Mouse (Mus musculus): Measurements from ENCODE around the gene 2010300C02Rik. TPM values are rescaled to one million over a fixed set of nuclear protein-coding genes. Genes with fewer than 3 reads are reported as not detected.

2010300C02Rik gene
- polyA plus RNA-seq, 1 experiment from 2014 or later = 2.5 TPM

DNA sequence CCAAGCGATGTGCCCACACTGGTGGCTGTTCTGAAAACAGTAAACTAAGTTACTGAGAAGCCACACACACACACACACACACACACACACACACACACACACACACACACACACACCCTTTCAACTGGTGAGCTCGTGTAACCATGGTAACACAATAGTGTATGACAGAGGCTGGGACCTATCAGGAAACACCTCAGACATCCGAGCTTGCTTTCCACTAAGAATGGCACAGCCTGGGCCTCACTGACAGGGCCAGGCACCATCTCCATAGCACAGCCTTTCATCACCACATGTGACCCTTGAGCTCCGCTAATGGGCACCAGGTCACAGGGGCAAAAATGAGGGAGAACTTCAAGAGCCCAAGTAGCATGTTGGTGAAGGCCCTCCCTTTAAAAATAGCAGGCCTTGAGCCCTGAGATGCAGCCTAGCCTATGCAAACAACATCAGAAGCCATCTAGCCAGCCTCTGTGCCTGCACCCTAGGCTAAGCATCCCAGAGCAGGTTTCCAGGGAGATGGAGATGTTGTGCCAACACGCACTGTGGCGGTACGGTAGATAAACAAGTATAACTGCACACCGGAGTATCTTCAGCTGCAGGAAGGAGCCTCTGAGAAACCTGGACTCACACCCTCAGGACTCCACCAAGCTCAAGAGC lies 21.6 kb downstream of the 2010300C02Rik start:
- no peaks in the 10 kb centered on the region for H3K27me3 ChIP-seq (ENCODE audit: control insufficient read depth, insufficient read depth, low read length)
- H3K4me1 ChIP-seq (replicated peaks; ENCODE audit: control insufficient read depth, insufficient read depth, low read length) = no peaks in the 10 kb centered on the region
- H3K4me2 ChIP-seq (replicated peaks) = no peak overlapping the region
- ATAC-seq (ENCODE audit: low FRiP score) (peak; percentile 78; the same call in 1 of the 2 replicates), DNase-seq (ENCODE audit: low spot score) (no peak)
- H3K9me3 ChIP-seq (ENCODE audit: control insufficient read depth, low read length) = no peaks in the 10 kb centered on the region
- H3K4me3 ChIP-seq (replicated peaks; ENCODE audit: low read length) = no peak overlapping the region
- H3K27ac ChIP-seq = no peak overlapping the region
- H3K9ac ChIP-seq = no peak overlapping the region
- no peaks in the 10 kb centered on the region for H3K36me3 ChIP-seq (replicated peaks; ENCODE audit: control insufficient read depth, insufficient read depth)
- WGBS = 74% methylated on average over 8 of the region's 8 CpGs

DNA sequence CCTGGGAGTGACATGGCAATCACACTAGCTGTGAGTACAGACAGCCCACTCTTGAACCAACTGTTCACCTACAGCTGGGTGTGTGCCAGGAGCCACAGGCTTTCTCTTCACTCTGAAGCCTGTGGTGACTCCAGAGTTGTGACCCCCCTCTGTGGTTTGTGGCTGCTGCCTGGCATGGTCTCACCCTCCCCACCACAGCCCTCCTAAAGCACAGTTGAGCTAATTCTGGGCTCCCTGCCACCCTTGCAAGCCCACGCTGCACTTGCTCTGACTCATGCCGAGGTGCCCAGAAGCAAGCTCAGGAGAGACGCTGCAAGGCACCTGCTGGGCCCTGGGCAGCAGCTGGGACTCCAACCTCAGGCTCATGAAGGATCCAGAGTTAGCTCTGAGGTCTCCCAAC lies 23.0 kb downstream of the 2010300C02Rik start:
- H3K4me2 ChIP-seq (replicated peaks) = no peak overlapping the region
- no peak overlapping the region for H3K27ac ChIP-seq
- no peaks in the 10 kb centered on the region for H3K36me3 ChIP-seq (replicated peaks; ENCODE audit: control insufficient read depth, insufficient read depth)
- DNase-seq (ENCODE audit: low spot score) = no peak
- ATAC-seq (ENCODE audit: low FRiP score) = no peak
- no peaks in the 10 kb centered on the region for H3K9me3 ChIP-seq (ENCODE audit: control insufficient read depth, low read length)
- no peaks in the 10 kb centered on the region for H3K4me1 ChIP-seq (replicated peaks; ENCODE audit: control insufficient read depth, insufficient read depth, low read length)
- no peak overlapping the region for H3K4me3 ChIP-seq (replicated peaks; ENCODE audit: low read length)
- no peak overlapping the region for H3K9ac ChIP-seq
- no peaks in the 10 kb centered on the region for H3K27me3 ChIP-seq (ENCODE audit: control insufficient read depth, insufficient read depth, low read length)
- 74% methylated on average over 3 of the region's 3 CpGs for WGBS

DNA sequence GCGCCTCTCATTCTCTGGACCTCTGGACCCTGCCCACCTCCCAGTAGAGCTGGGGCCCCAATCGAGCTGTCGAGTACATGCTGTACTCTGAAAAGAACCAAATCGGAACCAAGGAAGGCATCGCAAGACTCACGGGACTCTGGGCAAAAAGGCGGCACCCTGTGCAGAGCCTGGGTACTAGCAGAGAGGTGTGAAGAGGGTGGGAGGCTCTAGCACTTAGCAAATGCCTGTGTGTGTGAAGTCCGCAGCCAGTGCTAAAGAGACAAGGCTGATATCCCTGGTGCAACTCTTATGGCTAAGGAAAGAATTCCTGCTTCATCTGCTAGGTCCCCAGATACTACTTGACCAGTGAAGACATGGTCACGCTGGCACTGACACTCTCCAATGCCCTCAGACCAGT lies 24.2 kb downstream of the 2010300C02Rik start:
- Histone ChIP-seq H3K9ac (no peak overlapping the region), H3K4me3 (replicated peaks; ENCODE audit: low read length) (no peak overlapping the region), H3K4me1 (replicated peaks; ENCODE audit: control insufficient read depth, insufficient read depth, low read length) (no peaks in the 10 kb centered on the region), H3K4me2 (replicated peaks) (no peak overlapping the region), H3K9me3 (ENCODE audit: control insufficient read depth, low read length) (no peaks in the 10 kb centered on the region), H3K36me3 (replicated peaks; ENCODE audit: control insufficient read depth, insufficient read depth) (no peaks in the 10 kb centered on the region), H3K27me3 (ENCODE audit: control insufficient read depth, insufficient read depth, low read length) (no peaks in the 10 kb centered on the region), H3K27ac (no peak overlapping the region)
- DNase-seq (ENCODE audit: low spot score) (no peak), ATAC-seq (ENCODE audit: low FRiP score) (no peak)
- WGBS = 88% methylated on average over 9 of the region's 9 CpGs

DNA sequence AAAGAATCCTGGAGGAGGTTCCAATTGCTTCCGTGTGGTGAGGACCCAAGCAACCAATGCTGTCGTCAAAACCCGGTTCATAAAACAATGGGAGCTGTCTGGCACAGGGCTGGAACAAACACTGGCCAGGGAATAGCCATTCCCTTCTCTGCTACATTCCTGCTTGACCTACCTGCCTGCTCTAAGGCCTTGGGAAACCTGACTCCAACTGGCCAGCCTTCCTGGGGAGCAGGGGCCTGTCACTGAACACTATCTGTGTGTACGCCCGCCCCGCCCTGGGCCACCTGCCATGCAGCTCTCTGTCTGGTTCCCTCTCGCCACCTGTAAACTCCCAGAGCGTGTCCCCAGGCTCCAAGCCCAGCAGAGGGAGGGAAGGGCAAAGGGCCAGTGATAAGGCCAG lies 25.5 kb downstream of the 2010300C02Rik start:
- Histone ChIP-seq H3K4me3 (replicated peaks; ENCODE audit: low read length) (no peak overlapping the region), H3K27ac (no peak overlapping the region), H3K4me1 (replicated peaks; ENCODE audit: control insufficient read depth, insufficient read depth, low read length) (no peaks in the 10 kb centered on the region), H3K9me3 (ENCODE audit: control insufficient read depth, low read length) (no peaks in the 10 kb centered on the region), H3K36me3 (replicated peaks; ENCODE audit: control insufficient read depth, insufficient read depth) (no peaks in the 10 kb centered on the region), H3K9ac (no peak overlapping the region), H3K4me2 (replicated peaks) (no peak overlapping the region), H3K27me3 (ENCODE audit: control insufficient read depth, insufficient read depth, low read length) (no peaks in the 10 kb centered on the region)
- 35% methylated on average over 8 of the region's 8 CpGs for WGBS
- ATAC-seq (ENCODE audit: low FRiP score) = no peak
- DNase-seq (ENCODE audit: low spot score) = no peak

DNA sequence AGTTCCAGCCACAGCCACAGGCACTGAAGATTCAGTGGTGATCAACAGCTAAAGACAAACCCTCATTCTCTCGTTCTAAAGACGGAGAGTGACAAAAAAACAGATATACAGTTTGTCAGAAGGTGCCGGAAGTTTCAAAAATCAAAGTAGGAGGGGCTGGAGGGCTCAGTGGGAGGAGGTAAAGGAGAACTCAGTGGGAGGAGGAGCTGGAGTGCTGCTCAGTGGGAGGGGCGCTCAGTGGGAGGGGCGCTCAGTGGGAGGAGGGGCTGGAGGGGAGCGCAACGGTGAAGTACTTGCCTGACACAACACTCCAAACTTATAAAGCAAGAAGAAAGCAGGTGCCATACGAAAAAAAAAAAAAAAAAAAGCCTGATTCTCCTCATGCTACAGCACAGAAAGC lies 28.7 kb downstream of the 2010300C02Rik start:
- no peak overlapping the region for H3K27ac ChIP-seq
- ATAC-seq (ENCODE audit: low FRiP score) = no peak
- H3K4me2 ChIP-seq (replicated peaks) = no peak overlapping the region
- H3K4me3 ChIP-seq (replicated peaks; ENCODE audit: low read length) = no peak overlapping the region
- no peaks in the 10 kb centered on the region for H3K27me3 ChIP-seq (ENCODE audit: control insufficient read depth, insufficient read depth, low read length)
- DNase-seq (ENCODE audit: low spot score) = no peak
- no peaks in the 10 kb centered on the region for H3K9me3 ChIP-seq (ENCODE audit: control insufficient read depth, low read length)
- H3K36me3 ChIP-seq (replicated peaks; ENCODE audit: control insufficient read depth, insufficient read depth) = no peaks in the 10 kb centered on the region
- 49% methylated on average over 8 of the region's 8 CpGs for WGBS
- H3K4me1 ChIP-seq (replicated peaks; ENCODE audit: control insufficient read depth, insufficient read depth, low read length) = no peaks in the 10 kb centered on the region
- H3K9ac ChIP-seq = no peak overlapping the region

DNA sequence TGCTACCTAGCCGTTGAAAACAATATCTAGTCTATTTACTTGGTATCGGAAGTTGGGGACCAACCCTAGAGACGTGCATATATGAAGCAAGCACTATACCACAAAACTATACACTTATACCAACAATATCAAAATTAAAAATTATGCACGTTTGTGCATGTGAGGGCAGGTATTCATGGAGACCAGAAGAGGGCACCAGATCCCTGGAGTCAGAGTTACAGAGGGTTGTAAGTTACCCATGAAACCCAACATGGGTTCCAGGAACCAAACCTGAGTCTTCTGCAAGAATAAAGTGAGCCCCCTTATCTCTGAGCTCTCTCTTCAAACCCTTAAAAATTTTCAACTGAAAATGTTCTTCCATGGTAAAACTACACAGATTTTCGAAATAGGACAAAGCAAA lies 29.2 kb downstream of the 2010300C02Rik start:
- Histone ChIP-seq H3K36me3 (replicated peaks; ENCODE audit: control insufficient read depth, insufficient read depth) (no peaks in the 10 kb centered on the region), H3K27me3 (ENCODE audit: control insufficient read depth, insufficient read depth, low read length) (no peaks in the 10 kb centered on the region), H3K4me2 (replicated peaks) (no peak overlapping the region), H3K9ac (no peak overlapping the region), H3K4me3 (replicated peaks; ENCODE audit: low read length) (no peak overlapping the region), H3K4me1 (replicated peaks; ENCODE audit: control insufficient read depth, insufficient read depth, low read length) (no peaks in the 10 kb centered on the region), H3K9me3 (ENCODE audit: control insufficient read depth, low read length) (no peaks in the 10 kb centered on the region), H3K27ac (no peak overlapping the region)
- DNase-seq (ENCODE audit: low spot score) (no peak), ATAC-seq (ENCODE audit: low FRiP score) (no peak)
- 79% methylated on average over 5 of the region's 5 CpGs for WGBS

DNA sequence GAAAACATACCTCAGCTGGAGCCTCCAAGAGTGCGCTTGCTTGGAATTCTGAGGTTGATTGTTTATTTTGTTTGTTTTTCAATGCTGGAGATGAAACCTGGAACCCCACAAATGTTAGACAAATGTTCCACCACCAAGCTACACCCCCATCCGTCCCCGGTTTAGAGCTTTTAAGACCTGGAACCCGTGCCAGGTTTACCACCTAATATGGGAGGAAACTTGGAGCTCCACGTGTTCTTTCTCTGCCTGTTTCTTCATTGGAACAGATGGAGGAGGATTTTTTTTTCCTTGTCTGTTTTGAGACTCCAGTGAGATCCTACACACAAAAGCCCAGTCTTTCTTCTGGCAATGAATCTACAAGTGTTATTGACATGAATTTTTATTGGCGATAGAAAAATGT lies 30.2 kb downstream of the 2010300C02Rik start:
- no peaks in the 10 kb centered on the region for H3K4me1 ChIP-seq (replicated peaks; ENCODE audit: control insufficient read depth, insufficient read depth, low read length)
- H3K36me3 ChIP-seq (replicated peaks; ENCODE audit: control insufficient read depth, insufficient read depth) = no peaks in the 10 kb centered on the region
- 84% methylated on average over 6 of the region's 6 CpGs for WGBS
- H3K9ac ChIP-seq = no peak overlapping the region
- no peak overlapping the region for H3K27ac ChIP-seq
- no peak overlapping the region for H3K4me3 ChIP-seq (replicated peaks; ENCODE audit: low read length)
- H3K4me2 ChIP-seq (replicated peaks) = no peak overlapping the region
- no peaks in the 10 kb centered on the region for H3K9me3 ChIP-seq (ENCODE audit: control insufficient read depth, low read length)
- ATAC-seq (ENCODE audit: low FRiP score) (no peak), DNase-seq (ENCODE audit: low spot score) (no peak)
- H3K27me3 ChIP-seq (ENCODE audit: control insufficient read depth, insufficient read depth, low read length) = no peaks in the 10 kb centered on the region

DNA sequence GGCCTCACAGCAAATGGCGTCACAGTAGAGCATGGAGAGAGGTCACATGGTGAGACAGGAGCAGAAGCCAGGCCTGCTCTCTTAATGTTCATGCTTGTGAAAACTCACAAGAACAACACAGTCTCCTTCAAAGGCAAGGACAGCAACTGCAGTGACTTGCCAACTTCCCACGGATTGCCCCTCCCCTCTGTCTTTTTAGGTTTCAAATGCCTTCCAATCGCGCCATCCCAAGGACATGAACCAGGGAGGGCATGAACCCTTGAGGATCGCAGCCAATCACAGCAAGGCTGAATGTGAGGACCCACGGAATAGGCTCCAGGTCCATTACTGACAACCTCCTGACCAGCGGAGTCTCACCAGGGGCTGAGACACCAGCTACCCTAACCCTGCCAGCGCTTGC lies 31.5 kb downstream of the 2010300C02Rik start:
- Histone ChIP-seq H3K9me3 (ENCODE audit: control insufficient read depth, low read length) (no peaks in the 10 kb centered on the region), H3K4me1 (replicated peaks; ENCODE audit: control insufficient read depth, insufficient read depth, low read length) (no peaks in the 10 kb centered on the region), H3K4me3 (replicated peaks; ENCODE audit: low read length) (no peak overlapping the region), H3K27me3 (ENCODE audit: control insufficient read depth, insufficient read depth, low read length) (no peaks in the 10 kb centered on the region), H3K27ac (no peak overlapping the region), H3K9ac (no peak overlapping the region), H3K4me2 (replicated peaks) (no peak overlapping the region), H3K36me3 (replicated peaks; ENCODE audit: control insufficient read depth, insufficient read depth) (no peaks in the 10 kb centered on the region)
- 61% methylated on average over 8 of the region's 8 CpGs for WGBS
- DNase-seq (ENCODE audit: low spot score) = no peak
- ATAC-seq (ENCODE audit: low FRiP score) = no peak

DNA sequence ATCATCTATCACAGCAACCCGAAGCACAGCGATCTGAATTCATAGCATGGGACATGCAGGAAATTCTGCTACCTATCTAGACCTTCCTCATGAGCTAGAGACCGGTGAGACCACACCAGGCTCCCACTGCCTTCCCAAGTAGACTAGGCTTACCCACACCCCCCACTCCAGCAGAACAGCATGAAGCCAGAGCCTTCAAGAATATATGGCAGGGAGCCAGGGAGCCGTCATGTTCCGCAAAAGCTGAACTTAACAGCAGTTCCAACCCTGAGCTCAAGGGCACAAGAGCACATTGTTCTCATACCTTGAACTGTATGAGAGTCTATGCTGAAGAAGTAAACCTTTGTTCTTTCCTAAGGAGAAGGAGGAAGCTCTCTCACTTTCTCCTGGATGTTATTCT lies 32.4 kb downstream of the 2010300C02Rik start:
- no peak overlapping the region for H3K4me3 ChIP-seq (replicated peaks; ENCODE audit: low read length)
- no peaks in the 10 kb centered on the region for H3K9me3 ChIP-seq (ENCODE audit: control insufficient read depth, low read length)
- H3K4me1 ChIP-seq (replicated peaks; ENCODE audit: control insufficient read depth, insufficient read depth, low read length) = no peaks in the 10 kb centered on the region
- WGBS = 53% methylated on average over 5 of the region's 5 CpGs
- H3K36me3 ChIP-seq (replicated peaks; ENCODE audit: control insufficient read depth, insufficient read depth) = no peaks in the 10 kb centered on the region
- DNase-seq (ENCODE audit: low spot score) (peak; percentile 42), ATAC-seq (ENCODE audit: low FRiP score) (no peak)
- H3K27ac ChIP-seq = no peak overlapping the region
- no peak overlapping the region for H3K4me2 ChIP-seq (replicated peaks)
- no peak overlapping the region for H3K9ac ChIP-seq
- H3K27me3 ChIP-seq (ENCODE audit: control insufficient read depth, insufficient read depth, low read length) = no peaks in the 10 kb centered on the region

DNA sequence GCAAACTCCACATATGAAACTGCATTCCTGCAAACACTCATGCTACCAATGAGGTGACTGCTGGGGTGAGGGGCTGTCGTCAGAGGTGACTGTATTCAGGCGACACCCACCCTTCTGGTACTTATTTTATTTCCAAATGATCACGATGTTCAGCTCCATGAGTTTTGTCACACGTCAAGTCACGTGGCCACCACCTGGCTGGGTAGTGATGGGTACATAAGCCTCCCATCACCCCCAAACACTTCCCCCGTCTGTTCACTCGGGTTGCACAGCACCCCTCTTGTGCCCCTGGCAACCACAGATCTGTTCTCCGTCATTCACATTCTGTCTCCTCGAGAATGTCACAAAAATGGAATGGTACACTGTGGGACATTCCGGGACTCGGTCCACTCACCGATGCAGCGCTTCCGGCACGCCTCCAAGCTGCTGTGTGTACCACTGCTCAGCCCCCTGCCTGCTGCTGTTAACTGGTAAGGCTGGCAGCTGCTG lies 32.9 kb downstream of the 2010300C02Rik start:
- Histone ChIP-seq H3K4me1 (replicated peaks; ENCODE audit: control insufficient read depth, insufficient read depth, low read length) (no peaks in the 10 kb centered on the region), H3K27me3 (ENCODE audit: control insufficient read depth, insufficient read depth, low read length) (no peaks in the 10 kb centered on the region), H3K4me2 (replicated peaks) (no peak overlapping the region), H3K36me3 (replicated peaks; ENCODE audit: control insufficient read depth, insufficient read depth) (no peaks in the 10 kb centered on the region), H3K4me3 (replicated peaks; ENCODE audit: low read length) (no peak overlapping the region), H3K9ac (no peak overlapping the region), H3K27ac (no peak overlapping the region), H3K9me3 (ENCODE audit: control insufficient read depth, low read length) (no peaks in the 10 kb centered on the region)
- WGBS = 78% methylated on average over 15 of the region's 15 CpGs
- no peak for DNase-seq (ENCODE audit: low spot score)
- ATAC-seq (ENCODE audit: low FRiP score) = peak; percentile 40; the same call in 1 of the 2 replicates
